Mouse (Mus musculus): Measurements from ENCODE around the gene Lsm7.

GRCm38 (mm10) chr10:80818599-80819281 lies 36.3 kb downstream of the Lsm7 start:
- TF ChIP-seq POLR2A (IDR thresholded peaks at IDR 0.05; ENCODE audit: insufficient read length, low read depth) (no peak), MAX (IDR thresholded peaks at IDR 0.05; ENCODE audit: low read depth) (no peak), TCF3 (IDR thresholded peaks at IDR 0.05; ENCODE audit: insufficient read length, low read depth) (no peak)
